Mouse (Mus musculus) urinary bladder, adult 18-20 months (tissue): ENCODE results near the gene Gabpb1.
"Not testable (repeated sequence)": the region's sequence is repeated elsewhere in the genome, so short reads cannot be mapped to it uniquely, and the experiment has no call there.

Source experiments
- DNase-seq, 2 experiments: peaks; one replicate each; pipeline ENCODE4 v3.0.0; 2022; ENCODE audit warnings: low spot score in 2 of 2, mixed read lengths in 2 of 2

Gene Gabpb1

GRCm38 (mm10) chr2:126644768-126645167 lies 31.4 kb downstream of the Gabpb1 start:
- no peak for DNase-seq

- DNase-seq = no peak
These were observed 35.8 kb downstream of the Gabpb1 start for GRCm38 (mm10) chr2:126640298-126640697.

- no peak for DNase-seq
These were observed 40.0 kb downstream of the Gabpb1 start for GRCm38 (mm10) chr2:126635939-126636823.

GRCm38 (mm10) chr2:126633165-126633564 lies 43.0 kb downstream of the Gabpb1 start:
- no peak for DNase-seq

GRCm38 (mm10) chr2:126628455-126628995 lies 47.6 kb downstream of the Gabpb1 start:
- DNase-seq = no peak

GRCm38 (mm10) chr2:126623138-126623537 lies 53.0 kb downstream of the Gabpb1 start:
- no peak for DNase-seq

GRCm38 (mm10) chr2:126622455-126622854 lies 53.7 kb downstream of the Gabpb1 start:
- DNase-seq = no peak

GRCm38 (mm10) chr2:126619249-126619704 lies 56.9 kb downstream of the Gabpb1 start, which contains the start of gene Hdc:
Hdc (minus strand) TSS chr2:126619299.
- DNase-seq = no peak

- DNase-seq = no peak
These were observed 57.5 kb downstream of the Gabpb1 start for GRCm38 (mm10) chr2:126618470-126619179.

GRCm38 (mm10) chr2:126615355-126615754 lies 60.8 kb downstream of the Gabpb1 start:
- no peak for DNase-seq

GRCm38 (mm10) chr2:126609600-126609999 lies 66.5 kb downstream of the Gabpb1 start:
- not testable (repeated sequence) for DNase-seq

GRCm38 (mm10) chr2:126607553-126608203 lies 68.5 kb downstream of the Gabpb1 start:
- DNase-seq = no peak

- DNase-seq = no peak
These were observed 69.5 kb downstream of the Gabpb1 start for GRCm38 (mm10) chr2:126606688-126607062.

- peak in 1 of 2 experiments; percentile 5 for DNase-seq
These were observed 70.0 kb downstream of the Gabpb1 start for GRCm38 (mm10) chr2:126606061-126606687.

GRCm38 (mm10) chr2:126601918-126602600 lies 74.1 kb downstream of the Gabpb1 start:
- no peak for DNase-seq

- DNase-seq = no peak
These were observed 75.6 kb downstream of the Gabpb1 start for GRCm38 (mm10) chr2:126600533-126600932.

- DNase-seq = no peak
These were observed 77.1 kb downstream of the Gabpb1 start for GRCm38 (mm10) chr2:126599005-126599404.

GRCm38 (mm10) chr2:126598359-126598758 lies 77.8 kb downstream of the Gabpb1 start:
- DNase-seq = no peak

- no peak for DNase-seq
These were observed 78.6 kb downstream of the Gabpb1 start for GRCm38 (mm10) chr2:126597279-126598241.
